Mouse (Mus musculus) adipocyte (in vitro differentiated cells): Measurements from ENCODE around the gene Cplx3.

ENCODE experiments used
- DNase-seq: peaks from one replicate; pipeline ENCODE4 v3.0.0-alpha.2; 2016; ENCODE audit warnings: low spot score

Cplx3 gene

DNA sequence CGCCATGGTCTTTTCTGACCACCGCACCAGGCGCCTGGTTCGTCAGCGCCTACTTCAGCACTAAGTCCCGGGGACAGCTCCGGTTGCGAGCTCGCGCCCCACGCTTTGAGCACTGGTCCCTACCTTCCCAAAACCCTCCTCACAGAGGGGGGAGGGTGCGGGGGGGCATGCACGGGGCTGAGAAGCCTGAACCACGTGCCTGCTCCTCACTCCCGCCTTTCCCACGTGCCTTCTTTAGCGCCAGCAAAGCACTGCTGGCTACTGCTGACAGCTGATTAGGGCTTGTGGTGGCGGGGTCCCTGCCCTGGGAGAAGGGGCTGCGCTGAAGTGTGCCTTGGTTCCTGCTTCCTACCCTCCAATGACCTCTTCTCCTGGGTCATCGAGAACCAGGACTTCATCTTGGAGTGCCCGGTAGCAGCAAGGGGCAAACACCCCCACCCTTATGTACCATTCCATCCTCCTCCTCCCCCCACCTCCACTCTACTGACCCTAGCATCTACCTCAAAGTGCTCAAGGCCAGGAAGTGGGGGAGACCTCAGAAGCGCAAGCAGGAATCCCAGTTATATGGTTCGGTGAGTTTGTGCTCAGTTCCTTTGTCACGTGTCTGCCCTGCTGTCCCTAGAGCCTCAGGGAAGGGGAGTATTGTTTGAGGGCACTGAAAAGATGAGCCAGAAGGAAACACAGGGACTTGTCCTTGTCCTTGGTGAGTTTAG is at the start of gene Cplx3:
Gene Cplx3 (minus strand): TSS at position 143 of the 713 bp plus-strand sequence.
- DNase-seq, result no peak

DNA sequence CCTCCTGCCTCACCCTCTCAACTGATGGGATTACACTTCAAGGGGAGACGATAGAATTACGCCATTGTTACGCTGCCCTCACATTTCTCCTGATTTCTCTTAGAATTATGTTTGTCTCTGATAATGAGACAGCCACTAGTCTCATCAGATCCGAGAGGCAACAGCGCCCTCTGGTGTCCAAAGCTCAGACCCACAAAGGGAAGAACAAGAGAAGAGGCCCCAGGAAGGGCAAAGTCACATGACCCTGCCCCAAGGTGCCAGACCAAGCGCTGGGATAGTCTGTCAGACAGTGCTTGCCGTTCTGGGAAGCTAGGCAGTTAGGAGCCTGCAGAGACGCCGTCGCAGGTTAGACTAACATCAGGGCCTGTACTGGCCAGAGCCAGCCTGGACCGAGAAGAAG is 49.7 kb upstream of the Cplx3 start:
- peak; percentile 97 for DNase-seq

DNA sequence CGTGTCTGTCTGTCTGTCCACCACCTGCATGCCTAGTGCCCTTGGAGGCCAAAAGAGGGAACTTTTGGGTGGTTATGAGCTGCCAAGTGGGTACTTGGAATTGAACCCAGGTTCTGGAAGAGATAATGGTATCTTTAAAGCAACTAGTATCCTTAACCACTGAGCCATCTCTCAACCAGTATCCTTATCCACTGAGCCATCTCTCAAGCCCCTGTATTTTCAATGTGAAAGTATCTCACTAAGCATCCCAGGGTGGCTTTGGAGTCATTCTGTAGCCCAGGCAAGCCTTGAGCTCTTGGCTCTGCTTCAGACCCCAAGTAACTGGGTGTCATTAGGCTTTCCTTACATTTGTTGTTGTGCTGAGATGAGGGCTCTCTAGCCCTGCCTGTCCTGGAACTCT is 48.9 kb upstream of the Cplx3 start:
- DNase-seq, result no peak

DNA sequence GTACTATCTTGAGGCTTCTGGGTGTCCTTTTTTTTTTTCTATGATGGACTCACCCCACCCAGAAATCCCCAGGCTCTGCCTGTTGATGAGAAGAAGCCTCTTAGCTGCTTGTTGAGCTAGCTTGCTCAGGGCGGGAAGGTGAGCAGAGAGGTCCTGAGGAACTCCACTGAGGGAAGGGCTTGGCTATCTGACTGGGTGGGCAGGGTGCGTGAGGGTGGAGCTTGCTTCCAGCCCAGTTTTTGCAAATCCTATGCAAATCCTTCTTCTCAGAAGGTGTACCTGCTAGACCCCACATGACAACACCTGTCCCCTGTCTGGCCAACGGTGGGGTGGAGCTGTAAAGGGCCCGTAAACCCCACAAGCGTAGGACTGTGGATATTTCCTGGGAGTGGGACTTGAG is 47.2 kb upstream of the Cplx3 start, which contains the start of gene Csk:
Gene Csk (minus strand): TSS at position 349 of the 400 bp plus-strand sequence.
- DNase-seq, result no peak

DNA sequence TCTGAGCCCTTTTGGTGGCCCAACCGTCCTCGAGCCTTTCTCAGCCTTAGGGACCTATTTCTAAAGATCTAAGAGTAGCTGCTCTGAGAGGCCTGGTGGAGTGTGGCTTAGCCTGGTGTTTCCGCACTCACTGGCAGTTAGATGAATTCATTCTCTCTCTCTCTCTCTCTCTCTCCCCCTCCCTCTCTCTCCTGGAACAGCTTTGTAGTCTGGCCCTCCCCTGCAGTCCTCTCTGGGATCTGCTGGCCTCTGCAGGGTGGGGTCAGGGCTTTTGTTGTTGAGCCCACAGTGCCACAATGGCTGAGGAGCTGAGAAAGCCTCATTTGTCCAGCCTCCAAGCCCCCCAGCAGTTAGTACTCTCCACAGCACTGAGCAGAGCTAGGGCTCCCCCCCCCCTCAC is 46.8 kb upstream of the Cplx3 start:
- DNase-seq, result no peak

DNA sequence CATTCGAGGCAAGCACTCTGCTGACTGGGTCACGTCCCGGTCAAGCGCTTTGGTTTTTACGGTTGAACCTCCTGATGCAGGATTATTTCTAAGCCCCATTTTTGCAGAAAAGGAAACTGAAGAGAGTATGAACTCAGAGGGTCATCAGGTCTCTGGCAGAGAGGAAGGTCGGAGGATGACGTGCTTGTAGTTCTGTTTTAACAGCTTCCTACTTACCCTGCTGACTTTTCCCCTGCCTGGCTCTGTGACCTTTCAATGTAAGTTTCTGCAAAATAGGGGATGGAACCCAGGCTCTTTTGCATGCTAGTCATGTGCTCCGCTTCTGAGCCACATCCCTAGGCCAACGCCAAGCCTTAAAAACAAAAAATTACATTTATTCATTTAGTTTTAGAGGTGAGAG is 46.3 kb upstream of the Cplx3 start:
- DNase-seq, result no peak

DNA sequence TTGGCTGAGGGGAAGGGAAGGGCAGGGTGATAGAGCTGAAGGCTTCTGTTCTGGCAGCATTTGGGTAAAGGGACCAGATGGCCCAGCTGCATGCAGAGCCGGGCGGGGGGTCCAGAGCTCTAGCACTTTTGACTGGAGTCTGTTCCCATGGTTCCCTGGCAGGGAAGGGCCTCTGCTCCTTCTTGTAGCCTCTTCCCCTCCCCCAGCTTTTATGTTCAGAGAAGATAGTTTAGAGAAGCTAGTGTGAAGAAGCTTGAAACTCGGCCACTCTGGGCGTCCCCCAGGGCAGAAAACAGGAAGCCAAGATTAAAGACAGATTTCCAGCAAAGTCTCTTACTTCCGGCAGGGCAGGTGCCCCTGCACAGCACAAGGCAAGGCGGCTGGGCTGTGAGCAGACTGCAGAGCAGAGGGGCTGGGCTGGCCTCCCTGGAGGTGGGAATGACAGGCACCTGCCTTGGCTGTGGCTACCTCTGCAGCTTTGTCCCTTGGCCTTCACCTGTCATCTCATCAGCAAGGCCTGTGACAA is 44.8 kb upstream of the Cplx3 start:
- no peak for DNase-seq

DNA sequence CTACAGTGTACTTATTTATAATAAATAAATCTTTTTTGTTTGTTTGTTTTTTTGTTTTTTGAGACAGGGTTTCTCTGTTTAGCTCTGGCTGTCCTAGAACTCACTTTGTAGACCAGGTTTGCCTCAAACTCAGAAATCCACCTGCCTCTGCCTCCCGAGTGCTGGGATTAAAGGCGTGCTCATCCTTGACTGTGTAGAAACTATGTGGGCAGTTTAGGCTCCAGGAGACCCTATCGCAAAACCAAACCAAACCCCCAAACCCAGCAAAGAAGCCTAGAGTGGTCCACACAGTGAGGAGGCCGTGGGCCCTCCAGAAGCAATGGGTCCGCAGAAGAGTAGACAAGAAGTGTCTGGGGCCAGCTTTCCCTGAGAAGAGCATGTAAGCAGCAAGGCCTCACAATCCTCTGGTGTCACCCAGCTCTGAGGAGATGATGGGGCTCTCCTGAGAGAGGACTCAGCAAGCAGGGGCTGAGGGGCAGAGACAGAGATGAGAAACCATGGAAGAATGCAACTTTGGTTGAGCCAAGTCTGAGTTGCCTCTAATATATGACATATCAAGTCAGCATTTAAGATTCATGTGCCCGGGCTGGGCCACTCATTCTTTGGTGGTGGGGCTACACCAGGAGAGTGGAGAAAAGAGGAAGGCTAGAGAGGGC is 44.2 kb upstream of the Cplx3 start:
- no peak for DNase-seq

DNA sequence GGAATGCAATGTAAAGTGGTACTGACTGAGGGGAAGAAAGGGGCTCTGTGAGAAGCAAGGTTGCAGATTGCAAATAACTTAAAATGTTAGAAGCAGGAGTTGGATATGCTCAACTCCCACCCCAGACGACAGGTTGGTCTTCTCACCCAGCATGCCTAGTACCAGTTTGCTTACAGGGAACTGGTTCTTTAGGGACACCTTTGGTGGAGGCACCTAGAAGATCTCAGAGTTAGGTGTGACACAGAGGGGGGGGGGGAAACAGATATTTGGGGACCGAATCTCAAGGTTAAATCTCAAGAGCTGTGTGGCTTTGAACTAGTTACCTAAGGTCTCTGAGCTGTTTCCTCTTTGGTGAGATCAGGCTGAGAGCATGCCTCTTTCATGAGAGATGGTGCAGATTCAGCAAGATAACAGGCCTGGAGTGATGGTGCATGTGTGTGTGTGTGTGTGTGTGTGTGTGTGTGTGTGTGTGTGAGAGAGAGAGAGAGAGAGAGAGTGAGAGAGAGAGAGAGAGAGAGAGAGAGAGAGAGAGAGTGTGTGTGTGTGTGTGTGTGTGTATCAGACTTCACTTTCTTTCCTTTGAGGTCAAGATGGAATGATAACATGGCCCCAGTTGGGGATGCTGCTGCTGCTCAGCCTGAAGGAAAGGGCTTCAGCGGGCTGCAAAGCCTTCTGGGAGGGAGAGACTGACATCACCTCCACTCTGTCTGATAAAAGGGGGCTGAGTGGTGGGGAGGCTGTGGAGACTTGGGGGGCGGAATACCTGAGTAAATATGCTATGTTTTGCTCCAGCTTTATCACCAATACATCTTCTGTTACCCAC is 41.4 kb upstream of the Cplx3 start:
- DNase-seq, result no peak

DNA sequence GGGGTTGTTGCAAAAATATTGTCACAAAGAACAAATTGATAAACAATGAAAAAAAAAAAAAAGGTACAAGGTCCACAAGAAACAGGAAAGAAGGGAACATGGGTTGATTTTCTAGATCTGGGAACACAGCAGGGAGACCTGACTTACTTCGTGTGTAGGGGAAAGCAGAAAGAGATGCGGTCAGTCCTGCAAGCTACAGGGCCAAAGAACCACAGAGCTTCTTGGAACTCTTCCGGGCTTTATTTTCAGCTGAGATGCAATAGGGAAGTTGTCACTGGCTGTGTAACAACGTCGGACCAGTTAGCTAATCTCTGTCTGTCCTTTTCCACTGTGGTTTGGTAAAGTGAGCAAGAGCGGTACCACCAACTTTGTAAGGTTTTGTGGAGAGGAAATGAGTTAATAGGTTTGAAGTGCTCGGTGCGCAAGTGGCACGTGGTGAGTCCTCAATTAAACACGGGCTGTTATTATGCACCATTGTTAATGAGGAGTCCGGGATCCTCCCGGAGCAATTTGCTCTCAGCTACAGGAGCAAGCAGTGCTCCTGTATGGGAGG is 40.5 kb upstream of the Cplx3 start:
- no peak for DNase-seq

DNA sequence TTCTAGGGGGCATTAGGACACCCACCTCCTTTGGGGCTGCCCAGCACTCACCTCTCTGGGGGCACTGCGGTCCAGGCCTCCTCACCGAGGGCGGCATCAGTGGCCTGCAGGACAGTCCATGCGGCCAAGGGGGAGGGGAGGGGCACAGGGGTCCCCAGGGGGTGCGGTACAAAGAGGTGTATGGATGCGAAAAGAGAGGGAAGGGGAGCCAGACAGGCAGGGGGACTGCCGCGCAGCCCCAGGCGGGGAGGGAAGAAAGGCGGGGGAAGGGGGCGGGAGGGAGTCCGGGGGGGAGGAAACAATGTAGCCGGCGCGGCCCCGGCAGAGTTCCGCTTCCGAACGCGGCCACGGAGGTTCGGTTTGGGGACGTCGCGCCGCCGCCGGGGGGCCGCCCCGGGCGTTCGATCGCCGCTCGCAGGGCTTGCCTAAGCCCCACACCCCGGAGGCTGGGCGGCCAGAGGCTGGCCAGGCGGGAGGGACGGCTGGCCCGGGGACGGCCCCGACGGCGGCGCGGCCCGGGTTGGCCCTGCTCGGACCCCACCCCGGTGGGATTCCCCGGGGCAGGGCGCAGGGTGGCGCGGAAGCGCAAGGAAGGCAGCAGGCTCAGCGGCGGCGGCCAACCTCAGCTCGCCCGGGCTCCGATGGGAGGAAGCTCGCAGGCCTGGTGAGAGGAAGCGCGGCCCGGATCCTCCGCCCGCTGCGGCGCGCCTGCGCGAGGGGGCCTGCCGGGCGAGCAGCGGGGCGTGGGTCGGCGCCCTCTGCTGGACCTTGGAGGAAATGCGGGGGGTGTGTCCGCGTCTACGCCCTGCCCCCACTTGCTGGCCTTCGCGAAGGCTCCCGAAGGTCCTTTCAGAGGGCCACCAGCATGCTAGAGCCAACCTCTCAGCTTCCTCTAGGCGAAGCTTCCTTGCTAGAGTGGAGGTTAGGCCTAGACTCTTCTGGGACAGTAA is 39.1 kb upstream of the Cplx3 start:
- peak; percentile 87 for DNase-seq

DNA sequence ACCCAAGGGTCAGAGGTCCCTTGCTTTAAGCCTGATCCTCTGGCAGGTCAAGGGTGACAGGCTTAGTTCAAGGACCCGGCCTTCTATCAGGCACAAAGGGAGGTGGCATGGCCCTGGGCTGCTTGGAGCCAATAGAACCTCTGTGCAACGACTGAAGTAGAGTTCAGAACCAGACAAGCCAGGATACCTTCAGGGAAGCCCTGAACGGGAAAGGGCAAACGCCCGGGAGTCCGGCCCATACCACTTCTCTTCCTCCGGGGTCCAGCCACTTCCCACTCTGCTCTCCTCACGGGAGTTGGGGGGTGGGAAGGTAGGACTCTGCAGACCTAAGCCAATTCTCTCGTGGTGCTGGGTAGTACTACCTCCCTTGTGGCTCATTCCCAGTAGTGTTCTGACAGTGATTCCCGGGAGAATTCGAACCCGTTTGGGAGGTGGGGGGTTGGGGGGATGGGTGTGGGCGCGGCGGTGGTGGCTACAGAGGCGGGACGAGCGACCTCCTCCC is 38.4 kb upstream of the Cplx3 start:
- DNase-seq, result peak; percentile 18

DNA sequence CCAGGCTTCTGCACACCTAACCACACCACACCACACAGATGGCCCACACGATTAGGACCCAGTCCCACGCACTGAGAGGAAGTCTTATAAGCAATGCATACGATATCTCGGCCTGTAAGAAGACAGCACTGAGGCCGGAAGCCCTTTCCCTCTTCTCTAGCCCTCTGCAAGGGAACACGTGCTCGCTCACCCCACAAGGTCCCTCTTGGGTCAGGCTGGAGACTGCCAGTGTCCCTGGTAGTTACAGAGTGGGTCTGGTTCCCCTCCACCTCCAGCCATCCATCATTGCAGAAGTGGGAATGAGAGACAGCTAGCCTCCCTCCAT is 37.7 kb upstream of the Cplx3 start:
- no peak for DNase-seq

DNA sequence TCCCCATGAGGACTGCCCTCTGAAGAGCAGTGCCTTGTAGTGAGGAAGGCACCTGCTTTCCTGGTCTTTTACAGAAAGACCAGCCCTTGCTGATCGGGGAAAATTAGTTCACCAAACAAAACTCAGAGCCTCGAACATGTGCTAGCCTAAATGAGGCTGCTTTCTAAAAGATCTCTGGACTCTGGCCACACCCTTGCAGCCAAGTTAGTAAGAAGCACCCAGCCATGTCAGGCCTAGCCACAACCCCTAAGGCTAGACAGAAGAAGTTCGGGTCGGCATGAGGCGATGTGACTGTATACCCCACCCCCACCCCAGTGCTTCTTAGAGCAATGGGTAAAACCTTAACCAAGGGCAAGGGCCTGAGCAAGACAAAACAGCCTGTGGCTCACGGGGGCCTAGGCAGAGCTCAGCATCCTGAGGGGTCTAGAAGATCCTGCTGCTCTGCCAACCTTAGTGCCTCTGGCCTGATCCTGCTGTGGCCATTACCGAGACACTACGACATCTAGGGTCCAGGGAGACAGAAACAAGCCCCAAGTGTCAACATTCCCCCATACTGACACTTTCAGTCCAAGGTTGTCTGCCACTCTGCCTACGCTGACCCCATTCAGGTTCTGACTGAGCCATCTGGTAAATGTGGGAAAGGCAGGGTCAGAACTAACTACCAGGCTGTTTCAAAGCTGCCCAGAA is 37.2 kb upstream of the Cplx3 start:
- no peak for DNase-seq

DNA sequence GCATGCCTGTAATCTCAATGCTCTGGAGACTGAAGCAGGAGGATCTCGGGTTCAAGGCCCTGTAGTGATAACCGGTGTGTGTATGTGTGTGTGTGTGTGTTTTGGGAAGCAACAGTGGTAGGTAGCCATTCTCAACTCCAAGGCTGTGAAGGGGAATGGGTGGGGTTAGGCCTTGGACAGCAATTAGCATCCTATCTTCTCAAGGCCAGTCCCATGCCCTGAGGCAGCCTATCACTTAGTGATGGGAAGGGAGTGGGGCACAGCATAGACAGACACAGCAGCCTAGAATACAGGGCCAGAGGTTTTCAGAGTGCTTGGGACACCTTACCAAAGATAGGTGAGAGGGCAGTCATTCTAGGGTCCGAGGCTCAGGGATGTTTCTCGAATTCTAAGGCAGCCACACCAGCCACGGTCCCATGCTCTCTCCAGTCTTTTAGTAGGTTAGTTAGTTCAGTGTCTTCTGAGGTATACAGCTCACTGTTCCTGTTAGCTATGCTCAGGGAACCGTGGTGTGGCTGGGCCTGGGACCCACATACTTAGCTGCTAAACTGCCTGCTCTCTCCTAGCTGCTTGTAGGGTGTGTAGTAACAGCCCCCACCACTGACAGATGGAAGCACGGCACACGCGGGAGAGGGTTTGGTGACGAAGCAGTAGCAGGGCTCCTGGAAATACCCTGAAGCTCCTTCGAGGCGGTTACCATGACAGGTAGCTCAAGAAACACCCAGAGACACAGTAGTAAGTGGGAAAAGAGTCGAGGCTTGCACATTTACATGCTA is 35.9 kb upstream of the Cplx3 start:
- DNase-seq, result no peak

DNA sequence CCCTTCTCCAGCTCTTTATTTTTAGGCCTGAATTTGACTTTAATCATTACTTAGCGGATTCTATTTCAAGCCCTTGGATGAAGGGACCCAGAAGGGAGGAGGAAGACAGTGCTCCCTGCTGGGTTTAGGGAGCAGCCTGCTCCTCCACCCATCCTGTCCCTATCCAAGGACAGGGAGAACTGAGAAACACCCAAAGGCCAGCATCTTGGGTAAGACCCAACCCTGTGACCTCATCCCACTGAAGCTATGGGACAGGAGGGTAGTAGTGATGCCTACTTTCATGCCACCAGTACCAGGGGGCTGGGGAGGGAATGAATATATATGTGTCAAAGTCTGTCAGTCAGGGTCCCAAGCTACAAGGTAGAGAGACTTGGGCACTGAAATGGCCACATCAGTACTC is 34.9 kb upstream of the Cplx3 start:
- DNase-seq, result no peak

DNA sequence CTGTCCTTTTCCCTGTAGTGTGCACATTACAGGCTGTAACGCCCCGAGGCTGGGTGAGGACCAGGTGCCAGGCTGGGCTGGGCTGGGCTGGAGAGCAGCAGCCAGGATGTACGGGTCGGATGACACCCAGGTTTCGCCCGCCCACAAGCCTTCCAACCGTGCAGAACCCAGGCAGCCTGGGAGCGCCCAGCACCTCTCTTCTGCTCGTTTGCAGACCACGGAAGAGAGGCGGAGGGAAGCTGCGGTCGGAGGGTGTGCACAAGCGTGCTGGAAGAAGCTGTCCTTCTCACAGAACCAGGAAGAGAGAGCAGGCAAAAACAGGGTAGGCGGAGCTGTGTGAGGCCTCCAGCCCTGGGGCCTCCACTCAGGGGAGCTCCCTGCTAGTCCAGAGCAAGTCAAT is 34.3 kb upstream of the Cplx3 start:
- DNase-seq, result no peak

DNA sequence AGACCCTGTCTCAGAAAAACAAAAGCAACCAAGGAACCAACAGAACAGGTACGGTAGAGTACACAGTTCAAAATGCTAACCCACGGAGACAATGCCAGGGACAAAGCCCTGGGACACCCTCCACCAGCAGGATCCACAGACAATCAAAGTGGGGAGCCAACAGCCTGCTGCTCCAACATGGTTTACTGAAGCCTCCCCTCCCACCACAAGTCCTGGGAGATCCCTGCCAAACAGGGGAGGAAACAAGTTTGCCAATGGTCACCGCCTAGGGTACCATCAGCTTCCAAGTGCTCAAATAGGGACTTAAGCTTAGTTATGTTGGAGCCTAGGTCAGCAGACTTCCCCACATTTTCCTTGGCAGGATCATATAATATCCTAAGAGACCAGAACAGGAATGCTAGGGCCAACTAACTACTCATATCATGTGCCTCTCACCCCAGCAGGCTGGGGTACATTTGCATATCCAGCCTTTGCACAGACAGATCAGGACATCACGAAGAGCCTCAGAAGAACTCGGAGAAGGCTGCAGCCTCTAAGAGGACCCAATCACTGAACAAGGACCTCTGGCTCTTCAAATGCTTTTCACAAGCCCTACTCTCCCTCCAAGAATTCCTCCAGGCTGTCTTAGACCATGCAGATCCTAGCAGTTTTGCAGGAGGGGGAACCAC is 33.7 kb upstream of the Cplx3 start:
- no peak for DNase-seq
